Mouse (Mus musculus) spleen, postnatal 4 days (tissue): ENCODE data around the gene Zfp354c.

Source experiments
- DNase-seq, 2 experiments: peaks; one replicate each; pipeline ENCODE4 v3.0.0; 2022; ENCODE audit warnings: low spot score in 2 of 2

The Zfp354c gene

DNA sequence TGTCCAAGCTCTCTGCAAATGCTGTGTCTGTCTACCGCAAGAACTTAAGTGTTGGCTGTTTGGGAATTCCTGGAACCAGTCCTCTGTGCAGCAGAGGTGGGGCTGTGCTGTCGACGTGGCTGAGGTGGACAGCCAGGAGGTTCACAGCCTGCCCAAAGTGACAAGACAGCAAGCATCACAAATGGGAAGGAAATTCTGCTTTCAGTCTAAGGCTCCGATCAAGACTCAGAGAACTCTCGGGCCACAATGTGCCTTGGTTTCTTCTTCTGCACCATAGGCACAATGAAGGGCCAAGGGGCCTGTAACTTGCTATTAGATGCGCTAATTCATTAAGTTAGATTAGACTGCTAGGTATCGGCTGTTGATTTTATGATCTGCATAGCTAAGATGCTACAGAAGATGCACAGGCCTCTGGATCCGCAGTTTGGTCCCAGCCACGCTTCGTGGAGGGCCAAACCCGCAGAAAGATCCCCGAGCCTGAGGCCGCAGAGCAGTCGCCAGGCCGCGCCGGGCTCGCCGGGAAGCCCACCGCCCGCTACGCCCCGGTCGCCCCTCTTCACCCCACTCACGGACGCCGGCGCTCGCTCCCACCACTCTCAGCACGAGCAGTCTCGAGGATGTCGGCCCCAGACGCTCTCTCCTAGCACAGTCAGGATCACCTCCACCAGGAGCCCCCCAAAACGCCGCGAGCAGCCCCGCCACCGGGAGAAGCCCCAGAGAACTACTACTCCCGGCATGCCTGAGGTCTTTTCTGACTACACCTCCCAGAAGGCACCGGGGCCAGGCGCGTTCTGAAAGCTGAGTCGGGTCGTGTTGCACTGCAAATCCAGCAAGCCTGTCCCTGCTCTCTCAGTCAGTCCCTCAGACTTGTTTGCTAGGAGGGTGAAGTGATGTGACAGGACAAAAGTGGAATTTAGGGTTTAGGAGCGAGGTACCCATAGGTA, at the start of gene Zfp354c:
Gene Zfp354c, minus strand, starts transcription at position 715 of the 944 bp plus-strand sequence.
- DNase-seq: peak; percentile 72 to 85

DNA sequence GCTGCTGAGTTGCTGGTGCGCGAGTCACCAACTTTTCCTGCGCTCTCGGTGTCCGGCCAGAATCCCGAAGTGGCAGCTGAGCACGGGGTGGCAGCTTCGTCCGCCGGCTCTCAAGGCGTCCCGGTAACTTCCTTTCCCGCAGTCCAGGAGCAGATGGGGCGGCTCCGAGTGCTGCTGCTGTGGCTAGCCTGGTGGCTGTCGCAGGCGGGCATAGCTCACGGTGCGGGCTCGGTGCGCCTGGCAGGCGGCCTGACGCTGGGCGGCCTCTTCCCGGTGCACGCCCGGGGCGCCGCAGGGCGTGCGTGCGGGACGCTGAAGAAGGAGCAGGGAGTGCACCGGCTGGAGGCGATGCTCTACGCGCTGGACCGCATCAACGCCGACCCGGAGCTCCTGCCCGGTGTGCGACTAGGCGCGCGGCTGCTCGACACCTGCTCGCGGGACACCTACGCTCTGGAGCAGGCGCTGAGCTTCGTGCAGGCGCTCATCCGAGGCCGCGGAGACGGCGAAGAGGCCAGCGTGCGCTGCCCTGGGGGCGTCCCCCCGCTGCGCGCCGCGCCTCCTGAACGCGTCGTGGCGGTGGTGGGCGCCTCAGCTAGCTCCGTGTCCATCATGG, 23.6 kb upstream of the Zfp354c start:
- no peak for DNase-seq

- DNase-seq: peak in 1 of 2 experiments; percentile 62
Measured at GRCm38 (mm10) chr11:50850177-50850735, 22.7 kb upstream of the Zfp354c start, which contains the start of gene Grm6. TSS of gene Grm6 (plus strand) at chr11:50850685.

DNA sequence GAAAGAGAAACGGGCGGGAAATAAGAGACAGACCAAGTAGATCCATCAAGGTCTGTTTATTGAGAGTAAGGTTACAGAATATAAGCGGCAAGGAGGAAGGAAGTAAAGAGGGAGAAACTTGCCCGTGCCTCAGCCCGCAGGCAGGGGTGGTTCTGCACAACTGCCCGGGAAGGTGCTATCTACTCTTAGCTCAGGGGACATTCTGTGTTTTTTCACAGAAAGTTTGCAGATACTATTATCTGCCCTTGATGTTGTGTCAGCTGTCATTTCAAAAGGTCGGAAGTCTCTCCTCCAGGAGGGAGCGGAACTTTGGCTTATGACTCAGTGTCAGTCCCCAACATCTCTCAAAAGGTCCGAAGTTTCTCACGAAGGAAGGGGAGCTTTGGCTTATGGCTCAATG, 21.8 kb upstream of the Zfp354c start:
- peak in 1 of 2 experiments; percentile 28 for DNase-seq

DNA sequence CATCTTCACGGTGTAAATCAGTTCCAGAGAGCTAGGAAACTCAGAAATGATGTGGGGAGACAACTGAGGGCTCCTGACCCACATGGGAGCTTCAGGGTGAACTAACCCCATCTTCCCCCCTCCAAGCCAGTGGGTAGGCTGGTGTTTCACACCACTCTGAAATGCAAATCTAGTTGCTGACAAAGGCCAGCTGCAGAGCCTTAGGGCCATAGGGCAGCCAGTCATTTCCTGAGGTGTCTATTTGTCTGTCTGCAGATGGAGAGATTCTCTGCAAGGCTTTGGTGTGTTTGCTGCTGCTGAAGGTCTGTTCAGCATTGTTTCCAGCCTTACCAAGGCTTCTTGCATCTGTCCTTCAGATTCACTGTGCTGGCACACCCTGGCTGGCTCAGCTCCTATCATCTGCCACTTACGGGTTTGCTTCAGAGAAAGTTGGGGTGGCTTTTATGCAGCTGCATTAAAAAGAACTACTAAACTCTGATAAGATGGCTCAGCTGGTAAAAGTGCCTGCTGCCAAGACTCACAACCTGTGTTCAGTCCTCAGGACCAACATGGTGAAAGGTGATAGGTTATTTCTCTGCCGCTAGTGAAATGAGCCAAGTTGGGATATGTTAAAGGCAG, 21.1 kb upstream of the Zfp354c start:
- DNase-seq: peak in 1 of 2 experiments; percentile 23

DNA sequence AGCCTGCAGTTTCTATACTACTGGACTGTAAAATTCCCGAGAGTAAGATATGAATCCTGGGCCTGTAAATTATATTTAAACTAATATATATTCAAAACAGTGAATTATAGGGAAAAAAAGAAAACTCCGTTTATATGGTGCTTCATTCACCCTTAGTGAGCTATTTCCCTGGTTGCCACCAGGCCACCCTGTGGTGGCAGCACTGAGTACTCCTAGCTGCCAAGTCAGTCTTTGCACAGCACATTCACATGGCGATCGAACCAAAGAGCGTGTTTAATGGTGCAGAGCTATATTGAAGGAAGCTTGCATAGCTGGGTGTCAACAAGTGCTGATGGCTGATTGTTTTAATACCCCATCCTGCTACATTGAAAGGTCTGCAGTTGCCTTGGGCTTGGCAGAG, 19.5 kb upstream of the Zfp354c start:
- DNase-seq: no peak

DNA sequence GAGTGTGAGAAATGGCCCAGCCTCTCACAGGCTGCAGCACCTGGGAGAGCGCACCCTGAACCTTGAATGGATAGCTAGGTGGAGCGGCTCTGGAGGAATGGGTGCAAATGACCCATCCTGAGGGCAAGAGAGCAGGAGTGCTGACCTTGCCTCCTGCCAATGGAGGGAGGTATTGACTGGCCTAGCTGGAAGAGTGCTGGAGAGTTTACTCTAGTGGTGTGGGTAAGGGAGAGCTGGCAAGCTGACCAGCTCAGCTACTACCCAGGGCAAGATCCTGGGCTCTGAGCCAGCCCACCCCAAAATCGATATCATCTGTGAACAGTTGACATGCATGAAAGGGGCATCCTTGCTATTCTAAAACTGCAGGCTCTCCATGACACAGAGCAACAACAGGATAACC, 18.4 kb upstream of the Zfp354c start:
- DNase-seq: no peak

GRCm38 (mm10) chr11:50841023-50841735, 13.7 kb upstream of the Zfp354c start, which contains the start of gene Zfp879:
TSS of gene Zfp879 (minus strand) at chr11:50841552.
- peak; percentile 70 to 88 for DNase-seq

- no peak for DNase-seq
Measured at GRCm38 (mm10) chr11:50835727-50836126, 8.2 kb upstream of the Zfp354c start.

DNA sequence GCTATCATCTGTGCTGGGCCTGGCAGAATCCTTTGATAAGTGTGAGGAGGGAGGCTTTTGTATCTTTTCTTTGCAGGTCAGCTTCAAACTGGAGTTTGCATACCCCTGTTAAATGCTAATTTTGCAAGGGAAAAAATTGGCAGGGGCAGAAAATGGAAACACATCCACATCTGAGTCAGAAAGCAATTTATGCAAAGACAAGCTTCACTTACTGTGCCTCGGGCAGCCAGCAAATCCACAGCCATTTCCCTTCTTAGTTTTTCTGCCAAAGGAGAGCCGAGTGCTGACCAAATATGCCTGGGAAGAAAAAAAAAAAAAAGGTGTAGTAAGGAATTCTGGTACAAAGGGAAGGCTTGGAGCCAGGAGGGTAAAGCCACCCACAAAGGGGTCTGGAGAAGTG, 1.3 kb downstream of the Zfp354c start:
- no peak for DNase-seq

GRCm38 (mm10) chr11:50814233-50814632, 13.3 kb downstream of the Zfp354c start:
- DNase-seq: no peak

DNA sequence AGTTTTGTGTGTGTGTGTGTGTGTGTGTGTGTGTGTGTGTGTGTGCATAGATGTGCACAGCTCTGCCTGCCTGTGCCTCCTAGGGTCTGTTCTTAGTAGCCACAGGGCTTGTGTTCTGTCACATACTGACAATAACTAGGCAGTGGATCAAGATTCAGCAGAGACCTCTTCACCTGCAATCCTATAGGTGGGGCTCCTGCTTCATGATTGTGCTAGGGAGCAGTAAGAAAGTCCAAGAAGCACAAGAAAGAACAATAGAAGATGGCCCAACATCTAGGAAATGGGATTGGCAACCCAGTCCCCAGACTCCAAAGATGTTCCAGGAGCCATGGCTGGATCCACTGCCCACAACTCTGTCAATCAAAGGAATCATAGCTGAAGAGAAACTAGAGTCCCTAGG, 28.7 kb downstream of the Zfp354c start:
- DNase-seq: no peak

- DNase-seq: no peak
Measured at GRCm38 (mm10) chr11:50797674-50798073, 29.9 kb downstream of the Zfp354c start.

DNA sequence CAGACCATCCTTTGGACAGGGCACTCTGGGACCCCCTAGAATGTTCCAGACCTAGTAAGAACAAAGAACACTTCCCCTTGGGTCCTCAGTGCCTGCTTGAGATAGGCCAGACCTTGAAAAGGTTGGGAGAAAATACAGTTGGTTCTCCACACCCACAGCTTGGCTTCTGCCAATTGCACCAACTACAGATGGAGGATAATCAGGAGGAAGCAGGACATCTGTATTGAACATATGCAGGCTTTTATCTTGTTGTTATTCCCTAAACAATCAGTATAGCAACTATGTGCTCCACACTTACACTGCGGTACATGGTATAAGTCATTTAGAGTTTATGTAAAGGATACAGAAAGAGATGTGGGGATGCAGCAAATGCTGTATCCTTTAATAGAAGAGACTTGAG, 56.5 kb downstream of the Zfp354c start:
- DNase-seq: no peak

DNA sequence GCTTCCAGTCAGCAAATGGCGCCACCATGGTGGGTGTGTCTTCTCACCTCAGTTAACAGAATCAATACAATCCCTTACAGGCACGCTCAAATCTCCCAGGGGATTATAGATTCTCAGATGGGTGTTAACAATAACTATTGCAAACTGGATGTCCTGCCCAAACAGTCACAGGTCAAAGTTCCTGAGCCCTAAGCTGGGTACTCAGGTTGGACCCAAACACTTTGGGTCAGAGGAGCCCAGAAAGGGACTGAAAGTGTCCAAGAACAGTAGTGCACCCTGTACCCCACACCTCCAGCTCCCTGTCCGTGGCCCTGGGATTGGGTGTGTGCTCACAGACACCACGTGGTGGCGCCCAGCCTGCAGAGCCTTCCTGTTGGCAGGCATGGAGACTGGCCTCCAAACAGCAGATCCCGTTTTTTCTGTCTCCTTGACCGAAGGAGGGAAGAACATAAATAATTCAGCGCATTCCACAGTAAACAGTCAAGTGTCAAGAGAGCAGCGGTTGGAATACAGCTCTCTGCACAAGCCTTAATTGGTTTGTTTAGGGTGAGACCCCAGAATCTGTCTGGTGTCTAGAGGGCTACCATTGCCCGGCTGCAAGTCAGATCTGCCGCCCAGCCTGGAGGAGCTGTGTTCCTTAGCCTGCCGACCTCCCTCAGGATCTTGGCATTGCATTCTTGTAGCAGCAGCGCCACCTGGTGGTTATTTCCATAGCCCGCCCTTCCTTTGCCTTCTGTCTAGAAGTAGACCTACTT, 58.4 kb downstream of the Zfp354c start:
- peak; percentile 63 to 89 for DNase-seq

DNA sequence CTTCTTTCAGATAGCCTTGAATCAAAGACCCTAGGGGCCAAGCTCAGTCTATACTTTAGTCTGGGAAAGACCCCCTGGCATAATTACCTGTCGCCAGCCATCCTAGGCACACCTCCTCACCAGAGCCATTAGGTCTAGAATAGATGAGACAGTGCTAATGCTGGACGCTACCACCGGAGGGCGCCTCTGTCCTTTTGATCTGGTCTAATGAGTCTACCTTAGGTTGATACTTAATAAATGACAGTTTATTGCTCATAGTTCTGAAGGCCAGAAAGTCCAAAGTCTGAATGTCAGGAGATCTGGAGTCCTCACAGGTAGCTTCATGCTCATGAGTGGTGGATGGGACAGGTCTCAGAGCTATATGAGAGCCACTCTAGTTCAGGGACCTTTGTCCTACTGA, 60.5 kb downstream of the Zfp354c start:
- peak; percentile 22 to 71 for DNase-seq

DNA sequence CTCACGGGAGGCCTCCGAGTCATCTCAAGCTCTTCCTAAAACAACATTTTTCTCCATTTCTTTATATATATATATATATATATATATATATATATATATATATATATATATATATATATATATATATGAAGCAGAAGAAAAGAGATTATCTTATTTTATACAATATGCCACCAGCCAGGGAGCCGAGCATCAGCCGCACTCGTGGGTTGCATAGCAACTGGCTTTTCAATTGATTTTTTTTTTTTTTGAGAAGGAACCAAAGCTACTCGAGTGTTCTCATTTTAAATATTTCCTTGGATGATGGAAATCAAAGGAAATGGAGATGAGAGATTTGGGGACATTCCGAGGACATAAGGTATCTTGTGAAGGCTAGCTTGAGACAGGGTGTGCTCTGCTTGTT, 61.1 kb downstream of the Zfp354c start:
- no peak for DNase-seq
